Mouse (Mus musculus): ENCODE results near the gene Gpat3. TPM values are rescaled to one million over a fixed set of nuclear protein-coding genes. Genes with fewer than 3 reads are reported as not detected.

Gene Gpat3
- polyA plus RNA-seq, 1 experiment from 2014 or later, result 0.87 TPM

GRCm38 (mm10) chr5:100915411-100915810, 69.9 kb downstream of the Gpat3 start:
- WGBS (ENCODE audit: missing documents), result 20% methylated on average over 5 of the region's 5 CpGs
- Histone ChIP-seq H3K27ac (no peak overlapping the region), H3K4me3 (ENCODE audit: inconsistent target) (no peak overlapping the region), H3K36me3 (ENCODE audit: inconsistent target) (no peaks in the 10 kb centered on the region), H3K79me2 (ENCODE audit: inconsistent target) (no peaks in the 10 kb centered on the region)

GRCm38 (mm10) chr5:100916416-100916815, 70.9 kb downstream of the Gpat3 start:
- no peak overlapping the region for H3K4me3 ChIP-seq (ENCODE audit: inconsistent target)
- no peaks in the 10 kb centered on the region for H3K36me3 ChIP-seq (ENCODE audit: inconsistent target)
- no peak overlapping the region for H3K27ac ChIP-seq
- H3K79me2 ChIP-seq (ENCODE audit: inconsistent target), result no peaks in the 10 kb centered on the region
- 34% methylated on average over 8 of the region's 8 CpGs for WGBS (ENCODE audit: missing documents)

- whole genome bisulfite sequencing (ENCODE audit: missing documents), result 25% methylated on average over 14 of the region's 15 CpGs
- Histone ChIP-seq H3K4me3 (ENCODE audit: inconsistent target) (no peak overlapping the region), H3K36me3 (ENCODE audit: inconsistent target) (no peaks in the 10 kb centered on the region), H3K27ac (no peak overlapping the region), H3K79me2 (ENCODE audit: inconsistent target) (no peaks in the 10 kb centered on the region)
These were observed 71.8 kb downstream of the Gpat3 start for GRCm38 (mm10) chr5:100917252-100917774.

- no peaks in the 10 kb centered on the region for H3K79me2 ChIP-seq (ENCODE audit: inconsistent target)
- no peaks in the 10 kb centered on the region for H3K36me3 ChIP-seq (ENCODE audit: inconsistent target)
- no peak overlapping the region for H3K27ac ChIP-seq
- H3K4me3 ChIP-seq (ENCODE audit: inconsistent target), result no peak overlapping the region
- WGBS (ENCODE audit: missing documents), result 18% methylated on average over 9 of the region's 9 CpGs
These were observed 73.6 kb downstream of the Gpat3 start for GRCm38 (mm10) chr5:100919069-100919468.

- no peak overlapping the region for H3K4me3 ChIP-seq (ENCODE audit: inconsistent target)
- no peaks in the 10 kb centered on the region for H3K79me2 ChIP-seq (ENCODE audit: inconsistent target)
- 47% methylated on average over 2 of the region's 2 CpGs for WGBS (ENCODE audit: missing documents)
- H3K36me3 ChIP-seq (ENCODE audit: inconsistent target), result no peaks in the 10 kb centered on the region
- no peak overlapping the region for H3K27ac ChIP-seq
These were observed 84.2 kb downstream of the Gpat3 start for GRCm38 (mm10) chr5:100929698-100930097.

GRCm38 (mm10) chr5:100943716-100944115, 98.2 kb downstream of the Gpat3 start:
- no peak overlapping the region for H3K27ac ChIP-seq
- H3K4me3 ChIP-seq (ENCODE audit: inconsistent target), result no peak overlapping the region
- no peaks in the 10 kb centered on the region for H3K36me3 ChIP-seq (ENCODE audit: inconsistent target)
- H3K79me2 ChIP-seq (ENCODE audit: inconsistent target), result no peaks in the 10 kb centered on the region
- 79% methylated on average over 11 of the region's 11 CpGs for WGBS (ENCODE audit: missing documents)

GRCm38 (mm10) chr5:100945336-100945735, 99.8 kb downstream of the Gpat3 start:
- Histone ChIP-seq H3K36me3 (ENCODE audit: inconsistent target) (no peaks in the 10 kb centered on the region), H3K4me3 (ENCODE audit: inconsistent target) (no peak overlapping the region), H3K27ac (no peak overlapping the region), H3K79me2 (ENCODE audit: inconsistent target) (no peaks in the 10 kb centered on the region)
- 88% methylated on average over 10 of the region's 10 CpGs for WGBS (ENCODE audit: missing documents)

Other genes starting within 250 kb of the Gpat3 start
- gene Coq2, start 170.6 kb upstream of the Gpat3 start, polyA plus RNA-seq (2018), result 13.7 to 36.1 TPM (median 24.5 TPM) in 3 replicates
- 120 to 460 TPM (median 276 TPM) in 3 replicates for gene Hpse, start 126.0 kb upstream of the Gpat3 start, polyA plus RNA-seq (2018)
- gene Helq, start 47.1 kb upstream of the Gpat3 start, polyA plus RNA-seq (2018), result 4.1 to 7.5 TPM (median 4.2 TPM) in 3 replicates
- gene Mrps18c, start 47.1 kb upstream of the Gpat3 start, polyA plus RNA-seq (2018), result 85.7 to 113 TPM (median 87.1 TPM) in 3 replicates
- gene Abraxas1, start 24.7 kb upstream of the Gpat3 start, polyA plus RNA-seq (2018), result 5.3 to 9.5 TPM (median 5.4 TPM) in 3 replicates

Measured in macrophage (primary cell).